Mouse (Mus musculus) ovary, postnatal 14 days (tissue): ENCODE results near the gene Aff1.
A peak's percentile ranks its signal among the peaks of the same experiment; 100 is the strongest.

Experiments used
- DNase-seq: peaks from one replicate; pipeline ENCODE4 v3.0.0; 2022; ENCODE audit warnings: low spot score

Gene Aff1

DNA sequence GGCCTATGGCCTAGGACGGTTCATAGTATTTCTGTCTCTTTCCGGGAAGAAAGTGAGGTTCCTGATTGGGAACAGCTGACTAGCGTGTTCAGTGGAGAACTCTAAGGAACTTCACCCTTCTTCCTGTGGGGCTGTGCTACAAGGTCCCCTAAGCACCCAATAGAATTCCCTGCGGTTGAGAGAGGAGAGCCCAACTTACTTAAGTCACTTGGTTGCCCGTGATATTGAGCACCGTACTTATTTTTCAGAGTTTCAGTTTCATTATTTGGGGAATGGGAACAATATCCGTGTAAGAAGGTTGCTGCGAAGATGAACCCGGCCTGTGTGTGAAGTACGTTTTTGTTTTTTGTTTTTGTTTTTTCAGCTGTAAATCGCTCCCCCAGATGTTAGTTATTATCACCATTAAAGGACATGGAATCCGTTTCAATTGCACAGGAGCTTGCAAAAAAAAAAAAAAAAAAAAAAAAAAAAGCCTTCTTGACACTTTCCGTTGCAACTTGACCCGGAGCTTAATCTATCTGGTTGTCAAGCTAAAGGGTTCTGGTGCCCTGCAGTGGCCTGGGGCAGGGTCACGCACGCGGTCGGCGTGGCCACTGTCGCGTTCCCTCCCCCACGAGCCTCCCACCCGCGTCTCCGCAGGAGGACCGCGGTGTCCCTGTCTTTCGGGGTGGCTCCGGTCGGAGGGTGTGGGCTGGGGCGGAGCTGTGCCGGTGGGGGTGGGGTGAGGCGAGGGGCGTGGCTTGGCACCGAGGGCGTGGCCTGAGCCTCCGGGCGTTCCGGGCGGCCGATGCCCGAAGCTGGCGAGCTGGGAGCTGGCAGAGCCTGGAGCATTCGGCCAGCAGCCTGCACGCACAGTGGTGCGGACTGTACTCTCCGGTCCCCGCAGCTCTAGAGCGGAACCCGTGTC, at the start of gene Aff1:
Gene Aff1, plus strand, starts transcription at position 751 of the 907 bp plus-strand sequence.
- peak; percentile 89 for DNase-seq

GRCm38 (mm10) chr5:103644167-103644566, 48.0 kb upstream of the Aff1 start:
- DNase-seq = no peak

- no peak for DNase-seq
These were observed 44.9 kb upstream of the Aff1 start for GRCm38 (mm10) chr5:103647320-103647719.

- DNase-seq = peak; percentile 16
These were observed 37.9 kb upstream of the Aff1 start for GRCm38 (mm10) chr5:103654225-103654624.

DNA sequence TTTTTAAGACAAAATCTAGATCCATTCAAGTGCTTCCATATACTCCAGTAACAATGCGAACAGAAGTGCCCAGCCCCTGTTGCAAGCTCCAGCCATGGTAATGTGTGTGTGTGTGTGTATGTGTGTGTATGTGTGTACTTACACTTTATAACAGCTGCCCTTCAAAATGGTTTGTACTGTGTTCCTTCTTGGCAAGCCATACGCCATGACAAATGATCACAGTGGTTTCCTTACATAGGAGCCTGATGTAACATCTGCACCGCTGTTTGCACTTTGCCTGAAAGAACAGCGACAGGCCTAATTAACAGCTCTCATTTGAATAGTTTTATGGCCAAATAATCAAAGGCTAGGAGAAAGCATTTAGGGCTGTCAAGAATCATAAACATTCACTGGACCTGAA, 37.4 kb upstream of the Aff1 start:
- no peak for DNase-seq

DNA sequence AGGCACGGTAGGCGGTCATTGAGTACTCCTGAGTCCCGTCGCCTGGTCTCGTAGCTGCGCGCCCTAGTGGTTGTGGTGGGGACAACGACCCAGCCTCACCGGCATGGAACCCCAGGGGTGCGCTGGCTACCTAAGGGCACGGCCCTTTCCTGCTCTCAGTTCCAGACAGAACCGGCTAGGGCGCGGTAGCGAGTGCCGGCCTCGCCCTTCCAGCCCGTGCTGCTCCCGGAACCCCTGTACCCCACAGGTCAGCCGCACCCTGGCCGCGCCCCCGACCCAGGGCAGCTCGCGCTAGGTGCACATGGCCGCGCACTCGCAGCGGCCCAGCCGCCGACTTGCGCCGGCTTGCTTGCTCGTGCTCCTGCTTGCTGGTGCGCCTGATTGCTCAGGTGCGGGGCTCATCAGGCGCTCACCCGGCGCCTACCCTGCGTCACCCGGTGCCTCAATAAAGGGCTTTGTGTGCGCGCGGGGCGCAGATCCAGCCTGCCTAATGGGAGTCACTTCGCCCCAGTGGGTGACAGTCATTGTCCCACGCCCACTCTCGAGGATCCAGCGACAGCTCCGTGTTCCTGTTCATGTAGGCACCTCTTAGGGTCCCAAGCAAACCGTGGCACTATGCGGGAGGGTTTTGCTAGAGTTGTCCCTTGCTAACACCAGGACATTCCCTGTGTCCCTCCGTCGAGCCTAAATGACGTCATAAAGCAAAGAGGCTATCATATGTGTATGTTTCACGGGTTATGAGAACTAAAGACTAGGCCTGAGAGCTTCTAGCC, 36.6 kb upstream of the Aff1 start, which contains the start of gene 1700016H13Rik:
Gene 1700016H13Rik, minus strand, starts transcription at position 665 of the 773 bp plus-strand sequence.
- DNase-seq = peak; percentile 51

DNA sequence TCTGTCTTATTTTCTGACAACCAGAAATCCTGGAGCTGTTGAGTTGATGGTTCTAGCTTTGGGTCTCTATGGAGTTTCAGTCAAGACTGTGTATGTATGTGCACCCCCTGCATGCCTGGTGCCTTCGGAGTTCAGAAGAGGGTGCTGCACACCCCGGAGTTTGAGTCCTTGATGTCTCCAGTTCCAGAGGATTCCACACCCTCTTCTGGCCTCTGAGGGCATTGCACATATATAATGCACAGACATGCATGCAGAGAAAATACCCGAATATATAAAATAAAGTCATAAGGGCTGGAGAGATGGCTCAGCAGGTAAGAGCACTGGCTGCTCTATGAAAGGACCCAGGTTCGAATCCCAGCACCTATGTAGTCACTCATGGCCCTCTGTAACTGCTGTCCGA, 33.3 kb upstream of the Aff1 start:
- DNase-seq = no peak

DNA sequence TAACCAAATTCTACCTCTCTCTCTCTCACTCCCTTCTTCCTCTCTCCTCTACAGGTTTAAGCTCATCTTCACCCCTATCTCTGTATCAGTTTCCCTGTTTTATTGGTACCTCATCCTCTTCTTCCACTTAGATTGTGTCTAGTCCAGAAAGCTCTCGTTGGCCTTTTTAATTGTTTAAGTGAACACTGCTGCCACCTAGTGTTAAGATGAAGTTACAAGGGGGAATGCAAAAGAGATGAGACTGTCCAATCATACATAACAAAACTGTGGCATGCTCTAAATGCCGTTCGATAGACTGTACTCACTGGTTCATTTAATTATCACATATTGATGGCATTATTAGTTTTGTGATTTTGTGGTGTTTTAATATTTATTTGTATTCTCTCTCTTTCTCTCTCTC, 32.6 kb upstream of the Aff1 start:
- peak; percentile 35 for DNase-seq

DNA sequence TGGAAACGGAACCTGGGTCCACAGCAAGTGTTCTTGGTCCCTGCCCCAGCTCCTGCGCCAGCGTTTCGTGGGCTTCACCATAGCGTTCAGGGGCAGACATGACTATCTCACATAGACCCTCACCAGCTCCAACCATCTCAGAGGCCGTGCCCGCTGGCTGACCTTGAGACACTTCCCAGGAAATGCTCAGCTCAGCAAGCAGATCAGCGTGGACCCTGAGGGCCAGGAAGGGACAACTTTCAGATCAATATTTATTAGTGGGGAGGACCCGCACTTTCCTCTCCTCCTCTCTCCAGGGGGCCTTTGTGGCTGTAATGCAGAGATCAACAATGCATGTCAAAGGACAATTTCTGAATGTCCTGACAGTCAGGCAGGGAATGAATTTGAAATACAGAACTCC, 27.2 kb upstream of the Aff1 start:
- no peak for DNase-seq

- no peak for DNase-seq
These were observed 26.3 kb upstream of the Aff1 start for GRCm38 (mm10) chr5:103665876-103666275.

DNA sequence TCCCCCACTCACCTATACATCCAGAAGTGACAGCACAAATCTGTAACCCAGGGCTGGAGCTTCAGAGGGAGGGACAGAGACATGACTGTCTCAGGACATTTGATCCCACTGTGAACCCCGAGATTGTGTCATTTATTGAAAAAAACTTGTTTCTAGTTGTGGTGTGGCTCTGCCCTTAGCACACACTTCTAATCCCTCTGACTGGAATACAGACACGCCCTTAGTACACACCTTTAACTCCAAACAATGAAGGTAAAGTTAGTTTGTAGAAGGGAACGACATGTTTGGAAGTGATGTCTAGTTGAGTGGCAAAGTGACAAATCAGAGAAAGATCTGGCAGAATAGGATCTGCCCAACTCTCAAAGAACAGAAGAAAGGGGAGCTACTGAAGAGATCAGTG, 20.3 kb upstream of the Aff1 start:
- DNase-seq = no peak

DNA sequence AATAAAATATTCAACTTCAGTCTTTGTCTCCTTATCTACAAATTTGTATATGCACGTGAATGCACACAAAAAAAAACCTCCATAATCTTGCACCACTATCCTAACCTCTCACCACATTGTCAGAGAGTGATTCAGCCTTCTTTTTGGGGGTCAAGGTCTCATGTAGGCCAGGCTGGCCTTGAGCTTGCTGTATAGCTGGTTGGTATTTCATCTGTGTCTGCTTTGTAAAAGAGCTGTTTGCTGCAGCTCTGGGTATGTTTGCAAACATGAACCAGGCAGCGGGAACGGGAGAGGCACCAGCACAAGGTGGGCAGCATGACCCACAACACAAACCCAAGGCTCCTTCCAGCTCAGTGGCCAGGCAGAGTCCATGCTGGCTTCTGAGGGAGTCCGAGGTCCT, 18.6 kb upstream of the Aff1 start:
- no peak for DNase-seq

- no peak for DNase-seq
These were observed 17.7 kb upstream of the Aff1 start for GRCm38 (mm10) chr5:103674482-103674881.

GRCm38 (mm10) chr5:103676289-103676881, 15.8 kb upstream of the Aff1 start:
- no peak for DNase-seq

DNA sequence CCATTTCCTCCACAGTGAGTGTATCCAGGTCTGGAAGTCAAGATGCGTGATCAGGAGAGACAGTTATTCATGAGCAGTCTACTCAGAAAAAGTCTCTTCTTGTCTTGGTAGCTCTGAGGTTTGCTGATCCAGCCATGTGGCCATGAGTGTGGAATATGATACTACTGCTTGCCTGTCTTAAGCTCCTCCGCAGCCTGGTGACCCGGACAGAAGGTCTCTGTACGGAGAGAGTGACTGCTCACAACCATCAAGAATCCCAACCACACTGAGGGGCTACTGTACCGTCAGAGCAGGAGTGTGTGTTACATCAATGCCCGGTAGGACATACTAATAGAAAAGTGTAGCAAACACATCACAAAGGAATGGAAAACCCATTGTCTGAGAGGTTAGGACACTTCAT, 14.3 kb upstream of the Aff1 start:
- no peak for DNase-seq

DNA sequence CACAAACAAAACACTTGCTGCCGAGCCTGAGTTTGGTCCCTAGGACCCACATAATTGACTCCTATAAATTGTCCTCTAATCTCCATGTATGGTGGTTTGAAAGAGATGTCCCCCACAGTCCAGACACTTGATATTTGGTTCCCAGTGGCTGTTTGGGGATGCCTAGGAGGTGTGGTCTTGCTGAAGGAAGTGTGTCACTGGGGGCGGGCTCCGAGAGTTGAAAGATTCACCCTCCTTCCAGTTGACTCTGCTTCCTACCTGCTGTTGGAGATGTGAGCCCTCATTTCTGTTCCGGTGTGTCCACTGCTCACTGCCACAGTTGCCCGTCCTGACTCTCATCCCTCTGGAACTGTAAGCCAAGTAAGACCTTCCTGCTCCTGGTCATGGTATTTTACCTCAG, 13.2 kb upstream of the Aff1 start:
- no peak for DNase-seq

DNA sequence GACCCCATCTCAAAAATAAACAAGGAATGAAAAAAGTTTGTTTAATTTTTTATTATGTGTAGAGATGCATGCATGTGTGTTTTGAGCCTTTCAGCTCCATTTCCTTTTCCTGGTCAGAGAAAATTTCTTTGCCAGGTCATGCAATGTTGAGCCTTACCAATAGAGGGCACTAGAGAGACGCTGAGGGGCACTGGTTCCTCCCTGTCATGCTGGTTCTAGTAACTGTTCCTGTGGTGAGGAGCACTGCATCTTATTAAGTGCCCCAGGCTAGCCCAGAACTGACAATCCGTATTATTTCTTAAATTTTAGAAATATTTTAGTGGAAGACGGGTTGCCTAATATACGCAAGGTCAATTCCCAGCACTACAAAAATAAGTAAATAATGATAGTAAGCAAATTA, 11.8 kb upstream of the Aff1 start:
- DNase-seq = peak; percentile 80

DNA sequence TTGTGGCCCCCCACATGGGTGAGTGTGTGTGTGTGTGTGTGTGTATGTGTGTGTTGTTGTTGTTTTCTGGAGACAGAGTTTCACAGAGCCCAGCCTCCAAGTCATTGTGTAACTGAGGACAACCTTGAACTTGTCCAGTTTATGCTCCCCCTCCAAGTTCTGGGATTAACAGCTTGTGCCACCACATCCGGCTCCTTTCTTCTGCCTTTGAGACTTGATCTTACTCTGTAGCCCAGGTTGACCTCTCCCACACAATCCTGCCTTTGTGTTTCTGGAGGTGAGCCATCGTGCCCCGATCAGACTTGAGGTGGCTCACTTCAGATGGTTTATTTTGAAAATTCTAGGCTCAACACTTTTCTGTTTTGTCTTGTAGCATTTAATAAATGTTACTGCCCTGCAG, 10.3 kb upstream of the Aff1 start:
- no peak for DNase-seq

GRCm38 (mm10) chr5:103689645-103690044, 2.5 kb upstream of the Aff1 start:
- DNase-seq = no peak

DNA sequence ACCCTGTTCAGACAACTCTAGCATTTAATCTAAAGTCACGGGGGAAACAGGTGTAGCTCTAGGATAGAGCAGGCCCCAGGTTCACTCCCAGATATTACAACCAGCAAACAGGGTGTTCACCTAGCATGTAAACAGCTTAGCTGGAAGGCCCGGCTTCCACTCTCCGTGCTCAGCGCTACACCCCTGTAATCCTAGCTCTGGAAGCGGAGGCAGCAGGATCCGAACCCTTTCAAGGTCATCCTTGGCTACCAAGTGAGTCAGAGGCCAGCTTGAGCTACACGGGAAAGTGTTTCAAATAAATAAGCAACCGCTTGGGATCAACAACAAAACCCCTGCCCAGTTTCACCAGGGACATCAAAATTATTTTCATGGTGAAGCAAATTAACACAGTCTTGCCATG, 2.0 kb upstream of the Aff1 start:
- no peak for DNase-seq

DNA sequence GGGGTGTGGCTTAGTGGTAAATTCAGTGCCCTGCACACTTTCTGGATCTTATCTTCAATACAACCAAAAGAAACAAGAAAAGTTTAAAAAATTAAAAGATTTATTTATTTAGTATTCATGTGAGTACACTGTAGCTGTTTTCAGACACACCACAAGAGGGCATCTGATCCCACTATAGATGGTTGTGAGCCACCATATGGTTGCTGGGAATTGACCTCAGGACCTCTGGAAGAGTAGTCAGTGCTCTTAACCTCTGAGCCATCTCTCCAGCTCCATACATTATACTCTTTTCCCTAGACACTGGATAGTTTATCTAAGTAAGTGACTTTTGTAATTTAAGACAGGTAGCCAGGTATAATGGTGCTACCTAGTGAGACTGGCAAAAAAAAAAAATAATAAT, 1.0 kb upstream of the Aff1 start:
- DNase-seq = no peak

DNA sequence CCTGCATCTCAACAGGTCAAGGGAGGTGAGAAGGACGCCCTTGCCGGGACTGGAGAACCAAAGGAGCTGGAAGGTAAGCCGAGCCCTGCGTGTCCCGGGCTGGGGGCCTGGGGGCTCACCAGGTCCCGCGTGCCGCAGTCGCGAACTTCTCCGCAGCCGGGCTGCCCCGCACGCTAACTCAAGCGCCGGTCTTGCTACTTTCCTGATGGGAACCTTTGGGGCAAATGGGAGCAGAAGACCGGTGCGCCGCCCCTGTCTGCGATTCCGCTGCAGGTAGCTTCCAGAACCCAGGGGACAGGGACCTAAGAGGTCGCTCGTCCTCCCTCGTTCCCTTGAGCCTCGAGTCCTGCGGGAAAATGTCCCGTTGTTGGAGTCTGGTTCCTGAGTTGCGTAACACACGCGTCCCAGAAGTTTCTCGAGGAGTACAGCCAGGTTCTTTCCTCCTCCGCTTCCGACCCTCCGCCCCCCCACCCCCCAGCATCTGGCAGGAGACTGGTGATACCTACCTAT, 412 bp downstream of the Aff1 start:
- DNase-seq = peak; percentile 13
